Mouse (Mus musculus) megakaryocyte progenitor cell, adult 5-6 weeks (primary cell): ENCODE results near the gene Tmem132c. TPM values are rescaled to one million over a fixed set of nuclear protein-coding genes. Genes with fewer than 3 reads are reported as not detected.

ENCODE experiments used
- ATAC-seq: replicated peaks from 2 replicates; pipeline ENCODE4 v1.8.0; 2016; ENCODE audit warnings: mild to moderate bottlenecking, moderate TSS enrichment, inconsistent platforms; ENCODE audit not compliant: poor library complexity
- total RNA-seq, 2 experiments: library from RNA; stranded (forward) in 1 of 2; stranded (reverse) in 1 of 2; fragments of 157-497, 149-512 nt in 1 of 2; fragments of 200-1000 nt in 1 of 2; gene quantifications; 2 replicates each; pipeline versions ENCODE4 v1.2.3 to v1.2.4; 2015 to 2017

Gene Tmem132c
- total RNA-seq, 2 experiments from 2014 or later, result not detected

DNA sequence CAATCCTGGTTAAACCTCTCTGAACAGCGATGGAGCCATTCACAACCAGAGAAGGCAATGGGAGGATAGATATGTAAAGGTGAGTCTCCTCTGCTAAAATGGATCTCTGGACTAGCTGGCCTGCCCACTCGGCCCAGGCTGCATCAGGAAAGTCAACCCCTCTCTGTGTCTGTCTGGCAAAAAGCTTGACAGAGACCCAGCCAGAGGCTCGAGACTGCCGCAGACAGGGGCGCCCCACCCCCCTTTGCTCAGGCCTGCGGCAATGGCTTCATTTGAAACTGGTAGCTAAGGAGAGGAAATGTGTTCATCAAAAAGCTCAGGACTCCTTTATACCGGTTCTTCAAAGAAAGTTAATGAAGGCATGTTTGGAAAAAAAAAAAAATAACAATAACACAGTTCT is 156.4 kb downstream of the Tmem132c start:
- ATAC-seq, result no peak

DNA sequence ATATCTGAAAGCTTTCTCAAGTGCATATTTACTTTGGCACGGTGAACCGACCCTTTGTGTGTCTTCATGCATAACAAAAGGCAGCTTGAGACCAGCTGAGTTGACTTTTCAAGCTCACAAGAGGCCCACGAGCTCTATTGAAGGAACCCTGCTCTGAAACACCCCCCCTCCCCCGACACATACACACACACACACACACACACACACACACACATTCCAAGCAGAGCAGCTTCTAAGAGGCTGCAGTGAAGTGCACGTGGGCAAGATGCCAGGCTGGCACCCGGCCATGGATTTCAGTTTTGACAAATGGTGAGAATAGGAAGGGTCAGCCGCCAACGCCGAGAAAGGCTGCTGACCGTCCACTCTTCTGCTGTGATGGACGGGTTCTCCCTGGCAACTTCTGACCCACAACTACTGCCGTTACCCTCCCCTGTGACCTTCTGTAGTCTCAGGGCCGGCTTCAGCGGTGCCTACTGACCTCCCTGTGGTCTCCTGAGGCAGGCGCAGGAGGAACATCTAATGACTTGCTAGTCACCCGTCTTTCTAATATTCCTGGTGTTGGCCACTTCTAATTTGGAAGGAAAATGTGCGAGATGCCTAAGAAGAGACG is 163.9 kb downstream of the Tmem132c start:
- no peak for ATAC-seq

DNA sequence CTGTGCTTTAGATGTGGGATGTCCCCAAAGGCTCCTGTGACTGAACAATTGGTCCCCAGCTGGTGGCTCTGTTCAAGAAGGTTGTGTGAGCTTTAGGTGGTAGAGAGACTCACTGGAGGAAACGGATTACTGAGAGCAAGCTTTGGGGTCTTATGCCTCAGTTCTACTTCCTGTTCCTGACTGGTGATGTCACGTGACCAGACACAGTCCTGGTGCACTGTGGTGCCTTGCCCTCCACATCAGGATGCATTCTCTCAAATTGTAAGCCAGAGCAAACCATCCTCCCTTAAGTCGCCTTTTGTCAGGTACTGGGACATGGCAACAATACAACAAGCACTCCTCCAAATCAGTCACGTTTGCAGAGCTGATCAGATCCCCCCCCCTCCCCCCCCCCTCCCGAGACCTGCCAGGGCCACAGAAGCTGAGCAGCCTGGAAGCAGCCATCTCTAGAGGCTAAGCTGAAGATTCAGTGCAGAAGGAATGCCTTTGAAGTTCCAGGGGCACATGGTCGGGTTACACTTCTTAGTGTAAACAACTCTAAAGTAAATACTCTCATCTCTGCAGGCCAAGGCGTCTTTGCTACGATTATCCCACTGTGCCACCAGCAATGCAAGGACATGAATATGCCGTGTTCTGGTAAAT is 164.5 kb downstream of the Tmem132c start:
- no peak for ATAC-seq

DNA sequence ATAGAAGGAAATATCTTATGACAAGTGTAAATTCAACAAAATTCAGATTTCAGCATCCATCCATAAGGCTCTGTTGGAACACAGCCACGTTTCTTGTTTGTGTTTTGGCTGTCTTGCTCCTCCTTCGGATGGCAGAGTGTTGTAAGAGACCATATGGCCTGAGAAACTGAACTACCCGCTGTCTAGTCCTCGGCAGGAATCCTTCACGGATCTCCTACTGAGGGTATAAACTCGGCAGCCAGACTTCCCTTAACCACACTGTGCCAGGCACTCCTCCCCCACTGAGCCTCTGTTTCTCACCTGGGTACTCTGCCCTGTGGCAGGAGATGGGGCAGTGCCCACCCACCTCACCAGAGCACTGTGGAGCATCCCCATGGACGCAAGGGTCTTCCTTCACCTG is 174.9 kb downstream of the Tmem132c start:
- no peak for ATAC-seq

DNA sequence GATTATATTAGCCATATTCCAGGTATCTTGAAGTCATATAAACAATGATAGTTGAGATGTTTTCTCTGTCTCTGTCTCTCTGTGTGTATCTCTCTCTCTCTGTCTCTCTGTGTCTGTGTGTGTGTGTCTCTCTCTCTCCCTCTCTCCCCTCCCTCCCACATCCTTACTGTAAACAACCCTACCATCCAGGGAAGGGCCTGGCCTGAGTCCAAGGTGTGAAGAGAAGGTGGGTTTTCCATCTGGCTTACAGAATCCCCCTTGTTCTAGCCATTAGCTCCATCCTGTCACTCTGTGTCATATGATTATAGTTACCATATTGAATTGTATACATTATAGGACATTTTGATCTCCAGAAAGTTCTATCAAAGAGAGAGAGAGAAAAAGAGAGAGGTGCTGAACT is 182.3 kb downstream of the Tmem132c start:
- ATAC-seq, result no peak

DNA sequence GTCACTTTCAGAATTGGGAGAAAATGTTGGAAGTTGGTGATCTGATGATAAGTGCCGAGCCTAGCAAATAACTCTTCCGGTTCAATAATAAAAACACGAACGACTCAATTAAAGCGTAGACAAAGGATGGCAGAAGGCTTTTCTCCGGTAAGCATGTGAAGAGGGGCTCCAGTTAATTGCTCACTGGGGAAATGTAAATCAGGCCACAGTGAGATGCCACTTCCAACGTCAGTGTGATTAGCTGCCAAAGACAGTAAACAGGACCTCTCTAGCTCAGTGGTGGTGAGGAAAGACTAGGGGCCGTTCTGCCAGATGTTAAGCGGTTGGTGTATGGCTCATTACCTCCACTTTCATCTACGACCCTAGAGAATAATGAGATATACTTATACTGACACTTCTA is 187.5 kb downstream of the Tmem132c start:
- no peak for ATAC-seq

DNA sequence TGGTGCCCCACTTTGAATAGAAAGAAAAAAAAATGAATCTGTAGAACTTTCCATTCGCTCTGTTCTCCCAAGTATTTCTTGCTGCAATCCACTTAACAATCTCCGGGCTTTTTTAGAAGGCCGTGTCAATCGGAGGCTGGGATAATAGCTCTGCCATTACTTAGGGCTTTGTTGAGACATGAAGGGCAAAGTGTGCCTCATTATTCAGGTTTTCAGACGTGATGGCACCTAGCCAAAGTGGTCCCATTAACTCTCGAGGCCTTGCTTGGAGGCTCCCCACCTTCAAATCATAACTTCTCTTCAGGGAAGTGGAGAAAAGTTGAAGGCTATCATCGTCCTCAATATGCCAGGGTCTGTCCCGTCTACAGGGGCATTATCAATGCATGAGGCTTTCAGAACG is 190.0 kb downstream of the Tmem132c start:
- ATAC-seq, result no peak

DNA sequence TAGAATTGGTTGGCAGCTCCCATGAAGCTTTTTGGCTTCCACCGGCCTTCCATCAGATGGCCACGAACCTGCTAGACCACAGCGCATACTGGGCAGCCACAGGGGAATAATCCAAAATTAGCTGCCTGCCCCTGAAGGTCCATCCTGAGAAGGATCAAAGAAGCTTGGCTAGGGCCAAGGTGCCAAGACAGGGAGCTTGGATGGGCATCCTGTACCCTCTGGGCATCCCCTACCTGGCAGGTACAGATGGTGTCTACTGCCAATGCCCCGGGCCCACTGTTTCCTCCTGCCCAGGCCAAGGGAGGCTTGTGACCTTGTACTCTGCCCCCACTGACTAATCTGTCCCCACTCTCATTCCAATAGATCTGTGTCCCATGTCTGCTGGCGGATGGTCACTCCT is 195.2 kb downstream of the Tmem132c start:
- ATAC-seq, result no peak

DNA sequence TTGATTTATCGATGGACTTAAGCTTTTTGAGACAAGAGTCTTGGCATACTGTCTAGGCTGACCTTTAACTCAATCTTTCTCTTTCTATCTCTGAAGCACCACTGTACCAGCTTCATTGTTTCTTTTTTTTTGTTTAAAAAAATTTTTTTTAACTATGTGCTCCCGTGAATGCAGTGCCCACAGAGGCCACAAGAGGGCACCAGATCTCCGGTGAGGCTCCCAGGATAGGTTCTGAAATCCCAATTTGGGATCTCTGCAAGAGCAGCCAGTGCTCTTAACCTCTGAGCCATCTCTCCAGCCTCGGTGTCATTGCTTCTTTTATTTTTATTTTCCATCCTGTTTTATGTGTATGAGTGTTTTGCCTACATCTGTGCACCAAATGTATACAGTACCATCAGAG is 197.0 kb downstream of the Tmem132c start:
- ATAC-seq, result no peak

DNA sequence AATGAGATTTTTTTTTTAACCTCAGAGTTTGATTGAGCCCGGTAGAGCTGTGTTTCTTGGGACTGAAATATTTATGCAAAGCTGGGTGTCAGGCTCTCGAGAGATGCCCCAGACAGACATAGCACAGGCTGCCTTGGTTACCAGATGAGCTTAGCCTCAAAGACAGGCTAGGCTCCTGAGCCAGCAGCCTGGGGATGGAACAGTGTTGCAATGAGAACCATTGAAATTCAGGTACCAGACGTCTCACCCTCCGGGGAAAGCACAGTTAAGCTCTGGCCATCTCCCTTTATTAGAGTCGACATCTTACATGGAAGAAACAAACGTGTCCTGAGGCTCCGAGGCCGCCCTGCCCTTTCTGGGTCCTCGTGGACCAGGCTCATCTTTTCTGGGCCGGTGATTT is 200.4 kb downstream of the Tmem132c start:
- no peak for ATAC-seq

DNA sequence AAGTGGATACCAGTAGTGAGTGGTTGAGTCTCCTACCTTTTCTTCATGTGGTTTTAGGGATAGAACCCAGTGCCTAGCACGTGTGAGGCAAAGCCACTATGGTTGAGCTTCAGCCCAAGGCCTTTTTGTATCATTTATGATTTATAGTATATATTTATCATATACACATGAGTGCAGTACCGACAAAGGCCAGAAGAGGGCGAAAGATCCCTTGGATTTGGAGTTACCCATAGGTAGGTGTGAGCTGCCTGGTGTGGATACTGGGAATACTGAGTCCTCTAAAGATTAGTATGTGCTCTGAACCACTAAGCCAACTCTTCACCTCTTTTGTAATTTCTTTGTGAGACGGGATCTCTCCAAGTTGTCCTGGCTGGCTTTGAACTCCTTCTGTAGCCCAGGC is 212.0 kb downstream of the Tmem132c start:
- ATAC-seq, result peak; percentile 44; the same call in 1 of the 2 replicates

DNA sequence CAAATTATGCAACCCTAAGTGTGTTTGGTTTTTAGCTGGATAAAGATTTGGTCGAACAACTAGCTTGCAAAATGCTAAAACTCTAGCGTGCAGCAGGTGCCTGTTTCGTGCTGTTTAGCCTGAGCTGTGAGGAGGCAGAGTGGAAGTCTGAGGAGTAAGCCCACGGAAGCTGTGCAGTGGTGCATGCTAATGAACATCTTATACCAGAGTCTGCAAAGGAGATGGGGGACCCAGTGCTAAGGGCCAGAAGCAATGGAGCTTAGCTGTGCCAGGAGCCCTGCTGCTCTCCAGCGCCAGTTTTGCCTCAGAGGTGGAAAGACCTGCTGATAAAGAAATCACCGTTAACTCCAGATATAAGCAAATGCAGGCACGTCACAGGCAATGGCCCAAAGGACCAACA is 212.5 kb downstream of the Tmem132c start:
- no peak for ATAC-seq

DNA sequence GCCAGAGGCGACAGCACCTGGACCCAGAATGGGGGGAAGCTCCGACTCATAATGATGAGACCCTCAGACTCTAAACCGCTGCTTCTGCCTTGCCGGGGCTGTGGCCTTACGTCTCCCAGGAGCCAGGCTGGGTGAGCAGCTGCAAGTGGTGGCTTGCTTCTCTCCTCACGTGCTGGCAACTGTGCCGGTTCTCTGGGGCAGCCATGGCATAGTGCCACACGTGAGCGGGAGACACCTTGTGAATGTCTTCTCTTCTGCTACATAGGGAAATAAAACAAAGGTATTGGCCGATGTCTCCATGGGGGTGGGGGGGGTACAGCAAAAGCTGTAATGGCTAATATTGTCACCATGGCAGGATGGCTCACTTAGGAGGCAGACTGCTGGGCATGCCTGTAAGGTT is 214.5 kb downstream of the Tmem132c start:
- no peak for ATAC-seq

DNA sequence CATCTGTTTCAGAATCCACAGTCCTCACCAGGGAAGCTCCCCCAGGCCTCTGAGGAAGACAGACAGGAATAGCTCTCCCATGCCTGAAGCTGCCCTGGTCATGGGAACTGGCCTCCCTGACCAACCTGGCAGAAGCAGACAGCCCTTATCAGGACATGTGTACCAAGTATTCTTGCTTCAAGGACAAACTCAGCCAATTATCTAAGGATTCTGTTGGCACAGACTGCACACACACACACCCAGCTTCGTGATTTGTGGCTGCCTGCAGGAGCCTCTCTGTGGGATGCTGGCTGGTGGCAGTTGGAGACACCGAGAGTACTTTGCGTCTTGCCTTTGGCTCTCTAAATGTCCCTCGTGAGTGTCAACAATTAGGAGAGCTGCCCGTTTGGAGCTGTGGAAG is 226.5 kb downstream of the Tmem132c start:
- ATAC-seq, result no peak

DNA sequence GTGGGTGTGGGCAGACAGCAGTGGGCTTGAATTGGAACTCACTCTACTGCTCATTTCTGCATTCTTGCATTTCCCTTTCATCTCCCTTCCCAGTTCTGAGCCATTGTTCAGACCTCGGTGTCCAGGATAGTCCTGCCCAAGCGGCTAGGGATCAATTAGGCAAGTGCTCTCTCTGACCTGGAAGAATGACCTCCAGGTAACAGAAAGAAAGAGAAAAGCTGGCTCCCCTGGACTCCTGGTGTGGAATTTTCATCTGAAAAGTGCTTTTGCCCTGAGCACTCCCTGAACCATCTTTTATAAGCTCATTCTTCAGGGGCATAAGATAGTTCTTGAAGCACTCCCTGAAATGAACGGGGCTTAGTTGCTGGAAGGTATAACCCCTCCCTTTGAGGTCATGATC is 228.7 kb downstream of the Tmem132c start:
- no peak for ATAC-seq

DNA sequence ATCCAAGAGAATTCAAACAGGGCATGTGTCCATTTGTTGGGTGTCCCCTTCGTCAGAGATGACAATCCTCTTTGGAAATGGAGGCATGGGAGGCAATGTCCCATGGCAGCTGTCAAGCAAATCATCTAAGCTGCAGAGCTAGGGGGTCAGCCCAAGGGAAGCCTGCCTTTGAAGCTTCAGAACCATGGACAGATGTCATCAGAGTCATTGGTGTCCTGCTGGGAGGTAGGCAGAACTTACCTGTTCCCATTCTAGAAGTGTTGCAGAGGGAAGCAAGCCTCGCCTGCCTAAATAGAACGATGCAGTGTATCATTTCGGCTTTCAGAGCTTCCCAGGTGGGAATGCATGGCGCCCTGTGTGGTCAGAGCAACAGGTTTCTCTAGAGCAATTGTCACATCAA is 230.3 kb downstream of the Tmem132c start:
- peak; percentile 42; the same call in 1 of the 2 replicates for ATAC-seq

DNA sequence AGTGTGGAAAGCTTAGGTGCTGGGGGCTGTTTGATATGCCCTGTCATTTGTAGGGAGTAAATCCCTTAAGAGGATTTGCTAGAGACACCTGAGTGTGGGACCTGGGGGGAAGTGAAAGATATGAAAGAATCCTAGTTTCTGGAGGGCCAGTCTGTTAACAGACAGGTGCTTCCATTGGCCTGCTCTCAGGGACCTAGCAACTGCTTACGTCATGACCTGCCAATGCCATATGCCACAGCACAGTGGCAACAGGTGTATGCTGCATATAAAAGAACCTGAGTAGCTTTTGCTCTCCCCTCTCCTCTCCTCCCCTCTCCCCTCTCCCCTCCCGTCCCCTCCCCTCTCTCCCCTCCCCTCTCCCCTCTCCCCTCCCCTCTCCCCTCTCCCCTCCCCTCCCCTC is 232.1 kb downstream of the Tmem132c start:
- no peak for ATAC-seq

DNA sequence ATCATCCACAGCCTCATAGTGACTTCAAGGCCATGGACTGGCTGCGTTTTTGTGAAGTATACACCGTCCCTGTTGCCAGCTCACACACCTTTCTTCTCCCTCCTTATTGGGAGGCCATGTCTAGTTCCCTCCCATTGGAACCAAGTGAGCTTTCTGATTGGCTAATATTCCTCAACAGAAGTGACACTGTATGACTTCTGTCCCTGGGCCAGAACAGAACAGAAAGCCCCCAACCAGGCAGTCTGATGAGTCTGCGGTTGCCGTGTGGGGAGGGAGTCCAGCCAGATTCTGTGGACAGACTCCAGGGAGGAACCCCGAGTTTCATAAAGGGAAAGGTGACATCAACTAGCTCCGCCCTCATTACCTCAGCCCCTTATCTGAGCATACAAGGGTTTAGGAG is 233.2 kb downstream of the Tmem132c start:
- no peak for ATAC-seq

DNA sequence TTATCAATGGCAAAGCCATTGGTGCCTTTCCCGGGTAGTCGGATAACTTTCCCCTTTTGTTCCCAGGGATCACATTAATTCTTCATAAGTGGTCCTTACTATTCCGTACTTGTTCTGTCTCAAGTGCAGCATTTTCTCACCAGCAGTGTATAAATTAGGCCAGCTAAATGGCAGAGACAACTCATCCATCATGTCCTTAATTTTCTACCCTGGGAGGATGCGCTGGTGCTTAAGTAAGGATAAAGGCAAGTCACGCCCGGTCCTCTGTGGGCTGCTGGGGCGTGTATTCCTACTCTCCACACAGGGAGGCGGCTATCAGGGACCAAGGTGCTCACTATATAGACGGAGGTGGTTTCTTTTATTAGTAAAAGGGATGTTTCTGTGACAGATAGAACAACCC is 236.2 kb downstream of the Tmem132c start:
- ATAC-seq, result no peak

DNA sequence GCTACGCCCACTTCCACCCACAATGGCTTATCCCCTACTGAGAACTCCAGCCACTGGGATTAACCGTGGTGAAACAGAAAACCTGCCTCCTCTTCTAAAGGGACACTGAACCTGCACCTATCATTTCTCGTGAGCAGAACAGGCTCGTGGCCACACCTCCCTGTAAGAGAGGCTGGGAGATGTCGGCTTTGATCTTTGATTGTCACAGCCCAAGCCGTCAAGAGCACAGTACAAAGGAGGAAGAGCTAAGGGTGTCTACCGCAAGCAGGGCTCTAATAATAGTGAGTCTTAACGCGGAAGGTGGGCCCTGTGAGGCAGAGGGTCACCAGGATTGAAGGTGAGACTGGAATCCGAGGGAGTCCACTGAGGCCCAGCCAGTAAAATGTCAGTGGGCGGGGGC is 236.7 kb downstream of the Tmem132c start:
- ATAC-seq, result no peak

DNA sequence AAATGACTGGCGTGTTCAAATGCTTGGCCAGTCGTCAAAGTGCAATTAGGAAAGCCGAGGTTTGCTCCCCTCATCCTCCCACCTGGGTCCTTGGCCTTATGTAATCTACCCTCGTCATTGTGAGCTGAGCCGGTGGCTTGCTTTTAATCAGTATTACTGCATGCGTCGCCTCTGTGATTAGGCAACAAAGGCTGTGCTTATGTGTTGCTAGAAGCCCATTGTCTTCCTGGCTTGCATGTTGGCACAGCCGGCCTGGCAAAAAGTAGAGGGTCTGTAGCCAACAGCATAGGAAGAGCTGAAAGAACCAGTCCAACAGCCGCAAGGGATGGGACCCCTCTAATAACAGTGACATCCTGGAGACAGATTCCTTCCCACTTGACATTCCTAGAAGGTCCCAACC is 239.3 kb downstream of the Tmem132c start:
- no peak for ATAC-seq

DNA sequence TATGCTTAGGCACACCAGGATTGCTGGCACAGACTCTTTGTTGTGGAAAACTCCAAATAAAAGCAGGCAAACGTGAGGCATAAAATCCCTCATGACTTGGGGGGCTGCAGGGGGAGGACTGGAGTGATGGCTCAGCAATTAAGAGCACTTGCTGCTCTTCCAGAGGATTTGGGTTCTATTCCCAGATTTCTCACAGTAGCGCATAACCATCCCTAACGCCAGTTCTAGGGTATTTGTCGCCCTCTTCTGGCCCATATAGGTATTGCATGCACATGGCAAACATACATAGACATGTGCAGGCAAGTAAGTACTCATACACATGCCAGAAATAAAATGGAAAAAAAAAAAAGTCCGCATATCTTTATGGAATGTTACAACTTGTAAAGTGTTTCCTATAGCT is 239.8 kb downstream of the Tmem132c start:
- ATAC-seq, result 0 out of 2 replicates have a peak, but pooled peaks have one; percentile 32

DNA sequence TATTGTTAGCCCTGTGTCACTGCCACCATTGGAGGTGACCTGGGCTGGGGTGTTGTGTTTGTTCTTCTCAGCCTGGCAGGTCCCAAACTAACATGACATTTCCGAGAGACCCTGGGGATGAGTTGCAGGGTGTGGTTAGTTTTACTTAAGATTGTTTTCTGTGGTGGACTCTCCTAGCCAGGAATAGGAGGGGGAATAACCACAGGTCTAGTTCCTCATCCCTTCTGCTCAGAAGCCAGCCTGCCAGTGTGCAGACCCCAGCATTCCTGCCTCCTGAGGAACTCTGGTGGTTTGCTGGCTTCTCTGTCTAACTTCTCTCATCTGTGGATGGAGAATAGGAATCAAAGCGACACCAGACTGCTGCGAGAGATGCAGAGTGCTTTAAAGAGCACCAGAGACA is 240.7 kb downstream of the Tmem132c start:
- ATAC-seq, result peak; percentile 52
